Mouse (Mus musculus) stomach, postnatal 0 days (tissue): ENCODE results near the gene Tmem80.

Experiments used
- CTCF ChIP-seq: IDR thresholded peaks from 2 replicates; pipeline ENCODE4 v1.5.1; 2016; ENCODE audit warnings: antibody characterized with exemption, low read depth, mild to moderate bottlenecking, moderate library complexity
- EP300 ChIP-seq: optimal IDR thresholded peaks from 2 replicates; pipeline ENCODE3; 2016; ENCODE audit warnings: antibody characterized with exemption

DNA sequence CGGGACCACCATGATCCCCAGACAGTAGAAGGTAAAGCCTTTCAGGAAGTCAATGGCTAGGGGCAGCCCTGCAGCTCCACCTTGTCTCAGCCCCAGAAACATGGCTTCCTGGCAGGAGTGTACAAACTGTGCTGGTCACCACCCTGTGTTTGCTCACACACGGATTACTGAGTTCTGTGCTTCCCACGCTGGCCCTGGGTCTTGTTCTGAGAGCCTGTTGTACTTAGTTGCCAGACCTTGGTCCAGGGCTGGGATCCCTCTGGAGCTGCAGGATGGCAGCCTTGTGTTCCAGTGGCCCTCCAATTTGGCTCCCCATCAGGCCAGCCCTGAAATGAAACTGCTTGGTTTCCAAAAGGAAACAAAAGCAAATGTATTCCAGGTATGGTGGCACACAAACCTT, 8.8 kb downstream of the Tmem80 start:
- TF ChIP-seq CTCF (no peak), EP300 (no peak)
